Mouse (Mus musculus) testis, adult 2 months (tissue): ENCODE measurements around the gene Rps26. TPM values are rescaled to one million over a fixed set of nuclear protein-coding genes. Genes with fewer than 3 reads are reported as not detected.
"Not testable (repeated sequence)": the region's sequence is repeated elsewhere in the genome, so short reads cannot be mapped to it uniquely, and the experiment has no call there.

Experiments
- H3K27ac ChIP-seq: fragments of 200-500 bp; 2 replicates; pipeline ENCODE4 v1.5.1; 2012; ENCODE audit warnings: low read depth, low read length; ENCODE audit not compliant: control insufficient read depth, insufficient read depth
- H3K27me3 ChIP-seq: fragments of 200-500 bp; 2 replicates; pipeline ENCODE4 v1.6.1; 2012; ENCODE audit warnings: mild to moderate bottlenecking, low read length, moderate library complexity; ENCODE audit not compliant: control insufficient read depth, insufficient read depth
- H3K36me3 ChIP-seq: fragments of 200-500 bp; 2 replicates; pipeline ENCODE4 v1.6.1; 2012; ENCODE audit warnings: mild to moderate bottlenecking, low read length; ENCODE audit not compliant: control insufficient read depth, insufficient read depth
- H3K4me1 ChIP-seq: fragments of 200-500 bp; 2 replicates; pipeline ENCODE4 v1.6.1; 2012; ENCODE audit warnings: low read length; ENCODE audit not compliant: control insufficient read depth, insufficient read depth
- H3K4me3 ChIP-seq: fragments of 200-500 bp; 2 replicates; pipeline ENCODE4 v1.5.1; 2012; ENCODE audit warnings: low read depth, mild to moderate bottlenecking, low read length, moderate library complexity, mixed read lengths; ENCODE audit not compliant: control insufficient read depth
- CTCF ChIP-seq: fragments of 200-500 bp; IDR thresholded peaks from 2 replicates; pipeline ENCODE4 v1.5.1; 2012; ENCODE audit warnings: low read depth, mild to moderate bottlenecking, inconsistent platforms, low read length, moderate library complexity; ENCODE audit not compliant: control insufficient read depth, insufficient read depth, insufficient replicate concordance
- POLR2A ChIP-seq: fragments of 200-500 bp; IDR thresholded peaks from 2 replicates; pipeline ENCODE4 v1.6.1; 2012; ENCODE audit warnings: low read depth, mild to moderate bottlenecking, inconsistent platforms, low read length, moderate library complexity; ENCODE audit not compliant: control insufficient read depth
- polyA plus RNA-seq: library from polyadenylated mRNA; depleted of rRNA; stranded (reverse); fragments of >200 nt; gene quantifications from 2 replicates; pipeline ENCODE4 v1.2.3, GENCODE M21; 2012

Rps26 gene
- polyA plus RNA-seq, 1 experiment: 296 TPM

DNA sequence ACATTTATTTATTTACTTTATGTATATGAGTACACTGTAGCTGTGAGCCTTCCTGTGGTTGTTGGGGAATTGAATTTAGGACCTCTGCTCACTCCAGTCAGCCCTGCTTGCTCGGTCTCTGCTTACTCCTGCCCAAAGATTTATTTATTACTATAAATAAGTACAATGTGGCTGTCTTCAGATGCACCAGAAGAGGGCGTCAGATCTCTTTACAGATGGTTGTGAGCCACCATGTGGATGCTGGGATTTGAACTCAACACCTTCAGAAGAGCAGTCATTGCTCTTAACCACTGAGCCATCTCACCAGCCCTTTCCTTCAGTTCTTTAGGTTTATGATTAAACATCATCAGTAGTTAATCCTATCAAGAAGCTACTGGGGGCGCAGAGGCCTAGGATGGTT is 11.6 kb downstream of the Rps26 start:
- TF ChIP-seq CTCF: no peak
- no peak for TF ChIP-seq POLR2A
- H3K36me3 ChIP-seq: no peaks in the 10 kb centered on the region
- no peak overlapping the region for H3K4me3 ChIP-seq
- H3K4me1 ChIP-seq: peaks cover 6% of the 10 kb centered on the region
- H3K27me3 ChIP-seq: no peaks in the 10 kb centered on the region
- no peak overlapping the region for H3K27ac ChIP-seq

- H3K4me1 ChIP-seq, H3K4me3 ChIP-seq, H3K36me3 ChIP-seq, H3K27ac ChIP-seq, H3K27me3 ChIP-seq: not testable (repeated sequence)
Measured at GRCm38 (mm10) chr10:128613820-128614219, 12.7 kb downstream of the Rps26 start.

DNA sequence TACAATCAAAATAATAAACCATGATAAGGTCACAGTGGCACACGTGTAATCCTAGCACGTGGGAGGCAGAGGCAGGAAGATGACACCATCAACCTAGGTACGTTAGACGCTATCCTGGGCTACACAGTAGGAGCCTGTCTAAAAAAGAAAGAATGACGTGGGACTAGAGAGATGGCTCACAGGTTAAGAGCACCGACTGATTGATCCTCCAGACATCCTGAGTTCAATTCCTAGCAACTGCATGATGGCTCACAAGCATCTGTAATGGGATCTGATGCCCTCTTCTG is 13.4 kb downstream of the Rps26 start:
- TF ChIP-seq POLR2A (no peak), CTCF (no peak)
- Histone ChIP-seq H3K4me3 (no peak overlapping the region), H3K27ac (no peak overlapping the region), H3K27me3 (no peaks in the 10 kb centered on the region), H3K4me1 (peaks cover 6% of the 10 kb centered on the region), H3K36me3 (no peaks in the 10 kb centered on the region)

GRCm38 (mm10) chr10:128612433-128613153 is 14.0 kb downstream of the Rps26 start:
- no peak overlapping the region for H3K27ac ChIP-seq
- H3K27me3 ChIP-seq: no peaks in the 10 kb centered on the region
- H3K4me3 ChIP-seq: no peak overlapping the region
- H3K4me1 ChIP-seq: peaks cover 6% of the 10 kb centered on the region
- TF ChIP-seq POLR2A (no peak), CTCF (peak; percentile 69; the same call in 1 of the 2 replicates)
- H3K36me3 ChIP-seq: no peaks in the 10 kb centered on the region

DNA sequence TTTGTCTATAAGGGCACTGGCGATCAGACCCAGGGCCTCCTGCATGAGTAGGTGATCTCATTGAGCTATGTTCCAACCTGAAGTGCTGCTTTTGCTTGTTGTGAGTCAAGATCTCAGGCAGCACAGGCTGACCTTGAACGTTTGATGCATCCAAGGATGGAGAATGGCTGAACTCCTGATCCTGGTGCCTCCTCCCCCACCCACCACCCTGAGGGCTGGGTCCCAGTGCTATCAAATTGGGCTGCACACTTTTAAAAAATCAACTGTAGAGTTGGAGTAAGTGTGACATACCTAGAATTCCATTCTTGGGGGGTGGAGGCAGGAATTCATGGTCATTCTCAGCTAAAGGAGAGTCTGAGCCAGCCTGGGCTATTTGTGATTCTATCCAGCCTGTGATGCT is 20.1 kb downstream of the Rps26 start:
- no peak overlapping the region for H3K27ac ChIP-seq
- no peaks in the 10 kb centered on the region for H3K27me3 ChIP-seq
- no peak for TF ChIP-seq POLR2A
- no peak for TF ChIP-seq CTCF
- no peak overlapping the region for H3K4me3 ChIP-seq
- H3K36me3 ChIP-seq: no peaks in the 10 kb centered on the region
- peaks cover 2% of the 10 kb centered on the region; the same call in 1 of the 2 replicates for H3K4me1 ChIP-seq

DNA sequence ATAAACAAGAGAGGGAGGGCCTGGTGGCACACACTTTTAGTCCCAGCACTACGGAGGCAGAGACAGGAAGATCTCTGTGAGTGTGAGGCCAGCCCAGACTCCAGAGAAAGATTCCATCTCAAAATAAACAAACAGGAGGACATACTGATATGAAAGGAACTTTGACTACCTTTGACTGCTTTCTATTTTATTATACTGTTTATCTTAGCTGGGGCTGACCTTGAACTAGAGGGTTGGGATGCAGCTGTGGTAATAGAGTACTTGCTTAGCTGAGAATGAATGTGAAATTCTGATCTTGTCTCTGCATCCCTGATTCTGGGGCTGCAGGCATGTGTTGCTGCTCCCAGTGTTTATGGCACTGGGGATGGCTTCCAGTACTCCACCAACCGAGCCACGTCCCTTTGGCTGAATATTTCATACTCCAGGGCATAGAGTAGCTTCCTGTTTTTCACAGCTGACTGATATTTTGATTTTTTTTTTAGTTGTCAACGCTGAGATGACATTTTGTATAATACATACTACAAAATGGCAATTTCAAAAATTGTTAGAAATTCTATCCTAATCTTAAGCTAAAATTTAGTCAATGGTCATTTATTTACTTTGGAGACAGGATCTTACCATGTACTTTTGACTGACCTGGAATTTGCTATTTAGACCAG is 23.9 kb downstream of the Rps26 start:
- H3K4me3 ChIP-seq: no peak overlapping the region
- H3K27ac ChIP-seq: no peak overlapping the region
- TF ChIP-seq POLR2A (no peak), CTCF (no peak)
- H3K4me1 ChIP-seq: peaks cover 2% of the 10 kb centered on the region; the same call in 1 of the 2 replicates
- no peaks in the 10 kb centered on the region for H3K27me3 ChIP-seq
- no peaks in the 10 kb centered on the region for H3K36me3 ChIP-seq

- Histone ChIP-seq H3K27me3 (no peaks in the 10 kb centered on the region), H3K36me3 (no peaks in the 10 kb centered on the region), H3K27ac (no peak overlapping the region), H3K4me3 (no peak overlapping the region), H3K4me1 (peaks cover 1% of the 10 kb centered on the region; the same call in 1 of the 2 replicates)
- no peak for TF ChIP-seq CTCF
- TF ChIP-seq POLR2A: no peak
Measured at GRCm38 (mm10) chr10:128601499-128601898, 25.0 kb downstream of the Rps26 start.

DNA sequence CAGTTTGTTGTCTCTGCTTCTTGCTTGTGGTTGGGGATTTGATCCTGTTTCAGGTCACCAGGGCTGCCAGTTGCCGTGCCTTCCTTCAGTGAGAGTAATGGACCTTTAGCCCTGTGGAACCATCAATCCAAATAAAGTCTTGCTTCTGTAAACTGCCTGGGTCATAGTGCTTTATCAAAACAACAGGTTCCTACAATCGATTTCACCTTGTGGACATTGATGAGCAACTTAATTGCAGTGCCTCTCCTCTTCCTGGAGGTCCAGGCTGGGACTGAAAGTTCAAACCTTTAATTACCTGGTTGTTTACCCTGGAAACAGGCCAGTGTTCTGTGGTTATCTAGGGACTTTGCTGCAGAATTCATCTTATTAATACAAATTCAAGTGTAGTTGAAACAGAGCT is 28.1 kb downstream of the Rps26 start:
- Histone ChIP-seq H3K36me3 (no peaks in the 10 kb centered on the region), H3K27me3 (no peaks in the 10 kb centered on the region), H3K27ac (no peak overlapping the region), H3K4me1 (no peaks in the 10 kb centered on the region), H3K4me3 (no peak overlapping the region)
- TF ChIP-seq POLR2A (no peak), CTCF (no peak)
